Mouse (Mus musculus) right cerebral cortex, adult 2 months (tissue): Measurements from ENCODE around the gene Parvb.

Experiments used
- DNase-seq, 2 experiments: peaks; one replicate each; pipeline ENCODE4 v3.0.0; 2021 to 2022; ENCODE audit warnings: low spot score in 2 of 2

Gene Parvb

GRCm38 (mm10) chr15:84231721-84232561 is at the start of gene Parvb:
Gene Parvb (plus strand): TSS chr15:84232043.
- DNase-seq = peak; percentile 29 to 48

DNA sequence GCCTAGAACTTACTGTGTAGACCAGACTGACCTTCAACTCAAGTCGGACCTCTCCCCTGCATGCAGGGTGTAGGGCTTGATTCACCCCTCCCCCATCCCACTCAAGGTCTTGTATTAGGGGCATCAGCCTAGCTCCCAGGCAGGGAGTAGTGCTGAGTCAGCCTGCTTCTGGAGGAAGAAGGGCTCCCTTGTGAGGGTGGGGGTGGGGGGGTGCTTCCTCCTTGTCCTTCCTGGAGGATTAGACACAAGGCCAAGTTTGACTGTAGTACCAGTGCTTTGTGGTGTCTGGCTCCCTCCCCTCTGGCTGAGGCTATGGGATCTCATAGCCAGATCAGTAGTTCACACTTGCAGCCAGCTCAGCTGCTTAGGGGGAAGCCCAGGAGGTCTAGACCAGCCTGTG is 47.9 kb upstream of the Parvb start:
- no peak for DNase-seq

DNA sequence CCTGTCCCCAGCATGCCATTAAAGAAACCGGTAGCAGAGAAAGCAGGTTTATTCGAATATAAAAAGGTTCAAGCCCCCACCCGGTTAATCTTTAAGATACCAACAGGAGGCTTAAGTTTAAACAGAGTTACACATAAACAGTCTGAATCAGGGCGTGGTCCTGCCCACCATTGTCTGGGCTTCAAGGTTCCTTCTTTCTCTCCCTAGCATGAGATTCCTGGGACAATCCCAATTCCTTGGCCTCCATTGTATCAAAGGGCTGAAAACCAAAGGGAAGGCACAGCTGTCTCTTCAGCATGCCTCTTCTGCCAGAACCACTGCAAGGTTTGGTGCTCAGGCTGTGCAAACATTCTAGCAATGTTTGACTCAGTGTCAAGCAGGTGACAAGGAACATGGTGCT is 45.6 kb upstream of the Parvb start:
- DNase-seq = no peak

GRCm38 (mm10) chr15:84188887-84189530 is 42.8 kb upstream of the Parvb start:
- DNase-seq = no peak

GRCm38 (mm10) chr15:84189881-84190280 is 42.0 kb upstream of the Parvb start:
- DNase-seq = peak in 1 of 2 experiments; percentile 23

DNA sequence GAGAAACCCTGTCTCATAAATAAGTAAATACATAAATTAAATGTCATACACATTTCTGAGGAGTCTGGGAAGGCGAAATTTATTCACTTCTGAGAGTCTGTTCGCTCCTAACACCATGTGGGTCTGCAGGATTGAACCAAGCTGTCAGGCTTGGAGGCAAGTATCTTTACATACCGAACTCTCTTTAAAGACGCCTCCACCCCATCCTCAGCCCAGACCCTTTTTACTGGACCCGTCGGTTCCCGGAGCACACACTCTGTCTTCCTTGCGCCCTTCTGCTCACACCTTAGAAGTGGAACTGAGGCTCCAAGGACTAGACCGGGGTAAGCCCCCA is 40.2 kb upstream of the Parvb start:
- DNase-seq = no peak

DNA sequence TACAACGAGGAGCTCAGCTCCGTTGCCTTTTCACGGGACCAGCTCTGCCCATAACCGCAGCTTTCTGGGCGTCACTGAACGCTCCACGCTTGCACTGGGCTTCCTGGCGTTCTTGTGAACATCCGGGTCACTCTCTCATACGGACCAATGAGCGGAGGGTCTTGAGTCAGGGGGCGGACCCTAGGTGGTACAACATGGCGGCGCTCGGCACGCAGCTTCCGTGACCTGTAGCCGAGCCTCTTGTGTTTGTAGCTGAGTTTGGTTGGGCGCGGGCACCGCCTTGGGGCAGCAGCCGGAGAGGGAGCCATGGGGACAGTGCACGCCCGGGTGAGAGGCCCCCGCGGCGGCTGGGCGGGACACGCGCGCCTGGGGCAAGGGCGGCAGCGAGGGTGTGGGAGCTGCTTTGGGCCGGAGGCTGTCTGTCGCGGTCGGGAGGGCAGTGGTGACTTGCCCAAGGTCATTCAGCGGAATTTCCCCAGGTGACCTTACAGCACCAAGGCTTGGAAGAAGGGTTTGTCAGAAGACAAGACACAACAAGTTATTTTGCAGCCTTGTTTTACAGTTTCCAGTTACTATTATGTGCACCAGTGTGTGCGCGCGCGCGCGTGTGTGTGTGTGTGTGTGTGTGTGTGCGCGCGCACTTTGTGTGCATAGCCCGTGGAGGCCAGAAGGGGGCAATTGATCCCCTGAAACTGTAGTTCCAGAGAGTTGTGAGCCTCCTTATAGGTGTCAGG is 39.6 kb upstream of the Parvb start, which contains the start of gene Samm50:
Gene Samm50 (plus strand): TSS at position 184 of the 734 bp plus-strand sequence.
- peak; percentile 93 to 96 for DNase-seq

- no peak for DNase-seq
These were observed 35.2 kb upstream of the Parvb start for GRCm38 (mm10) chr15:84196486-84197165.

DNA sequence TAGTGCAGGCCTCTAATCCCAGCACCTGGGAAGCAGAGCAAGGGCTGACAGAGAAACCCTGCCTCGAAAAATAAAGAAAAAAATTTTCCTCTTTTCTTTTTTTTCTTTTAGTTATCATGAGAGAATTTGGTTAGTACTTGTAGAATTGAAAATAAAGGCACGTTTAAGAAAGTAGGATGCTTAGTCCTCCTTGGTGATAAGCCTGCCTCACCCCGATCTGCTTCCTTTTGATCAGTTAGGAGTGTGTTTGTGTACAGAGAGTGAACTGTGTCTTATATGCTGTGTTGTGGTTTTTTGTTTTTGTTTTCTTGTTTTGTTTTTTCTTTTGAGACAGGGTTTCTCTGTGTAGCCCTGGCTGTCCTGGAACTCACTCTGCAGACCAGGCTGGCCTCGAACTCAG is 24.5 kb upstream of the Parvb start:
- DNase-seq = no peak

GRCm38 (mm10) chr15:84209517-84210412 is 22.1 kb upstream of the Parvb start:
- no peak for DNase-seq

DNA sequence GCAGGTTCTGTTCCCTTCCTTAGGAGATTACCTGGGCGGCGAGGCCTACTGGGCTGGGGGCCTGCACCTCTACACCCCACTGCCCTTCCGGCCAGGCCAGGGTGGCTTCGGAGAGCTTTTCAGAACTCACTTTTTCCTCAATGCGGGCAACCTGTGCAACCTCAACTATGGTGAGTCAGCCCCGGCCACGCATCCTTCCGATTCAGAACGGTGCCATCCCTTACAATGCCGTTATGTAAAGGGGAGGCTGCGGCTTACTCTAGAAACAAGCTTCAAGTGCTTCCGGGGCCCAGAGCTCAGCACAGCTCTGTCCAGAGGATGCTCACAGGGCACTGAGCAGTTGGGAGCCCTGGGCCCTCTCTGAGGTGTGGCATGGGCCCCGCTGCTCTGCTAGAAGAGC is 21.4 kb upstream of the Parvb start:
- peak in 1 of 2 experiments; percentile 28 for DNase-seq

- no peak for DNase-seq
These were observed 20.9 kb upstream of the Parvb start for GRCm38 (mm10) chr15:84210941-84211340.

- no peak for DNase-seq
These were observed 20.3 kb upstream of the Parvb start for GRCm38 (mm10) chr15:84211564-84211963.

DNA sequence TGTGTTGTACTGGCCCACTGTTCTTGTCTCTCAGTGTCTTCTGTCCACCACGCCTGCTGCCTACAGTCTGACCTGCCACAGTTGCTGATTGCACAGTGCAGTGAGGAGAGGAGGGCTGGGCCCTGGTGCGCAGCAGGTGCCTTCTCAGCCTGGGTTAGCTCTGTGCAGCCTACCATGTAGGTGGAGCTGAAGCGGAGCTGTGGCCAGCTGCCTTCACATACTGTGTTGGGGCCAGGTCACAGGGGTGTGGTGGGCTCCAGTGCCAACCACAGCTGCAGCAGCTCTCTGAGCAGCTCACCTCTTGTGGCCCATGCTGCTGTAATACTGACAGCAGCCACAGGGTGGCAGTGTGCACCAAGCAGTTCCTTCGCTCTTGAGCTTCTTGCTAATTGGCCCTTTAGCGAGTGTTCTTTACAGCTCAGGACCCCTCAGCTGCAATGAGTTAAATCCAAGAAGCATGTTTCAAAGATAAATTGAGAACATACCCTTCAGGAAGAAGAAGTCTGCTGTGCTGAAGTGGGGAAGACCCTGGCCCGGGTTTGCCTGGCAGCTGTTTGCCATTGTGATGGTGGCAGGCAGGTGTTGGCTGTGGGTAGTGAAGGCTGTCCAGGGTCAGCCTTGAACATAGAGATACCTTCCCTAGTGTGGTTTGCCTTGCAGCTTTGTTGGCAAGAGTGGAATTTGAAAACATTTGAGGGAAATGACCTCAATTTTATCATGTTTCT is 19.6 kb upstream of the Parvb start:
- DNase-seq = peak; percentile 92

DNA sequence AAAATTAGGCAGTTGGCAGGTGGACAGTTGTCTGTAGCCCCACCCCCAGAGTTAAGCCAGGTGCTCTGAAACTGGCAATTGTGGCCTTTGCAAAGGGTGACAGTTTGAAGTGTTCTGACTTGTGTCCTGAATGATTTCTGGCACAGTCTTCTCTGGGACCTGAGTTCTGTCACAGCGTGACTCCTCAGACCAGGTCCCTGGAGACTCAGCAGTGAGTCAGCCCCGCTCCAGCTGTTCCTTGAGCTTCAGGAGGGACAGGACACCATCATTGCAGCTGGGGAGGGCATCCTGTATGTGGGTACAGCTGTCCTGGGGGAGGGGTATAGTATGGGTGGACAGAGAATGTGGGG is 19.1 kb upstream of the Parvb start:
- DNase-seq = no peak

GRCm38 (mm10) chr15:84213162-84213739 is 18.6 kb upstream of the Parvb start:
- DNase-seq = no peak

DNA sequence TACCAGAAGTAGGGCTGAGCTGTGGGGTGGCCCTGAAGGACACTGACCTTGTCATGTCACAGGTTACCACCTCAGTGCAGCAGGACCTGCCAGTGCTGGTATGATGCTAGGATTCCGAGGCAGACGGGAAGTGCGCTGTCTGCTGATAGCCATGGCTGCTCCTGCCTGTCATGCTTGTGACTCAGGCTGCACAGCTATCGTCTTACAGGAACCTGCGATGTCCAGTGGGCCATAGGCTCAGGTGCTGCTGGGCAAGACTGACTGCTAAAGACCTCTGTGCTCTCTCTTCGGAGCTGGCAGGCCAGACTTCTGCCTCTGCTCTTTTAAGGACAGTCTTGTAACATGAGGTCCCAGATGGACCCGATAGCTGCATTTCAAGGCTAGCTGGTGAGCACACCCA is 17.4 kb upstream of the Parvb start:
- DNase-seq = no peak

DNA sequence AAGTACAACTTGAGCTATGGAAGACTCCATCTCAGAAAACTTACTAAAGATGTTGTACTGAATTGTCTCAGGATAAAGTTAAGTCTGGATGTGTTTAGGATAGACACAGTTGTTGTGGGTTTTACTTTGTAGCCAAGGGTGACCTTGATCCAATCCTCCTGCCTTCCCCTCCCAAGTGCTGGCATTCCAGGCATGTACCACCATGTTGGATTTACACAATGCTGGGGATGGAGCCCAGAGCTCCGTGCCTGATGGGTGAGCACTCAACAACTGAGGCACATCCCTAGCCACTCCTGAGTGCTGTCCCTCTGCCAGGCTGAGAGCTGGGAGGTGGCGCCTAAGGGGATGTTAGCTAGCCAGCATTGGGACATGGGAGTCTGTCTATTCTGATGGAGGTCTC is 16.6 kb upstream of the Parvb start:
- DNase-seq = no peak

GRCm38 (mm10) chr15:84216026-84216425 is 15.8 kb upstream of the Parvb start:
- no peak for DNase-seq

DNA sequence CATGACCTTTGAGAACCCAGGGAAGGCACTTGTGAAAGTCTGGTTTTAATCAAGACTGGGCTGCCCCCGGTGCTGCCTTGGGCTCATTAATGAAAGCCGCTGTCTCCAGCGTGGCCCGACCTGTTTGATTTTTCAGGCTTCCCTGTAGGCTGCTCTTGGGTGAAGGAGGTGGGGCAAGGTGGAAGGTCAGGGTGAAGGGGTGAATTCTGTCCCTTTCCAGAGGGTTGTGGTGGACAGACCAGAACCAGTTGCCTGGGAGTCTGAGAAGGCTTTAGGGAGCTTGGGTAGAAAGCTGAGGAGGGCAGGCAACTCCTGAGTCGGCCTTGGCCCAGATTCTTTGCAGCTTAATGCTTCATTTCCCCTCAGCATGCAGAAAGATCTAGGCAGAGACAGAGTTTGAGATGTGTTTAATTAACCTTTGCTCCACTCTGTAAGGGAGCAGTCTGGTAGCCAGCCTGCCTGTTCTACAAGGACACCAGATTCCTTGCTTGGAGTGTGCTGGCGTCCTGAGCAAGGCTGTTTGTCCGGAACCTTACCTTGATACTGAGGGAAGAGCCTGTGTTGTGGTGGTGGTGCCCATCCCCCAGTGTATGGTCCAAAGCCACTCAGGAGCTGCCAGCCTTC is 15.3 kb upstream of the Parvb start:
- no peak for DNase-seq
